Mouse (Mus musculus): ENCODE data around the gene Crygc. TPM values are rescaled to one million over a fixed set of nuclear protein-coding genes. Genes with fewer than 3 reads are reported as not detected.

Gene Crygc
- polyA plus RNA-seq, 1 experiment from 2014 or later = not detected

DNA sequence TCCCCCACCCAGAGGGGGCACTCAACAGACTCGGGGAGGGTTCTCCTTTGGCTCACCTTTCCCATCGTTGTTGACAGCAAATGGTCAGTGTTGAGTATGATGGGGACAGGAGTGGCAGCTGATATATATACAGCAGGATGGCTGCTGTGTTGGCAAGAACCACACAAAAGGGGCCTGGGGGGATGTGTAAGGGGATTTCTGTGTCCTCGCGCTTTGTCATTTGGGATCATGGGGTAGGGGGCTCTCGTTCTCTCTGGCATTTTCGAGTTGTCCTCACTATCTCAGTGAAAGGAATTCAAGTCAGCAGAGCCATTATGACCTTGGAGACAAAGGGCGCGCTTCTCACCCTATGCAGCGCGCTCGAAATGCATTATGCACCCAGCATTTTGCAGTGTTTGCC lies 29.8 kb upstream of the Crygc start, which contains the start of gene Cryga:
TSS of gene Cryga (minus strand) at position 101 of the 400 bp plus-strand sequence.
- no peaks in the 10 kb centered on the region for H3K9me3 ChIP-seq
- no peak within 1 kb of the TSS for H3K9ac ChIP-seq
- no peaks in the 10 kb centered on the region for H3K27me3 ChIP-seq (replicated peaks)
- 79% methylated on average over 11 of the region's 11 CpGs for WGBS
- no peaks in the 10 kb centered on the region for H3K36me3 ChIP-seq
- H3K27ac ChIP-seq (replicated peaks) = no peak within 1 kb of the TSS
- H3K4me3 ChIP-seq = no peak within 1 kb of the TSS
- ATAC-seq (ENCODE audit: extremely low read depth, insufficient number of reproducible peaks, low FRiP score, low TSS enrichment) = no peak
- H3K4me2 ChIP-seq = no peak within 1 kb of the TSS
- no peaks in the 10 kb centered on the region for H3K4me1 ChIP-seq

DNA sequence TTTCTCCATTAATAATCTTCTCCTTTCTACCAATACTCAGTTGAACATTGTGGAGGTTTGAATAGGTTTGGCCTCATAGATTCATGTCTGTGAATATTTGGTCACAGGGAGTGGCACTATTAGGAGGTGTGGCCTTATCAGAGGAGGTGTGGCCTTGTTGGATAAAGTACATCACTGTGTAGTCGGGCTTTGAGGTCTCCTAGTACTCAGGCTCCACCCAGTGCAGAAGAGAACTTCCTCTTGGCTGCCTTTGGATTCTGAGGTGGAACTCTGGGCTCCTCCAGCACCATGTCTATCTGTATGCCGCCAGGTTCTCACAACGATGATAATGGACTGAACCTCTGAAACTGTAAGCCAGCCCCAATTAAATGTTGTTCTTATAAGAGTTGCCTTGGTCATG lies 23.5 kb upstream of the Crygc start:
- H3K4me1 ChIP-seq = no peaks in the 10 kb centered on the region
- H3K9ac ChIP-seq = no peak overlapping the region
- H3K36me3 ChIP-seq = no peaks in the 10 kb centered on the region
- 77% methylated on average over 3 of the region's 3 CpGs for WGBS
- H3K4me2 ChIP-seq = no peak overlapping the region
- ATAC-seq (ENCODE audit: extremely low read depth, insufficient number of reproducible peaks, low FRiP score, low TSS enrichment) = no peak
- no peak overlapping the region for H3K27ac ChIP-seq (replicated peaks)
- no peaks in the 10 kb centered on the region for H3K9me3 ChIP-seq
- H3K4me3 ChIP-seq = no peak overlapping the region
- no peaks in the 10 kb centered on the region for H3K27me3 ChIP-seq (replicated peaks)

DNA sequence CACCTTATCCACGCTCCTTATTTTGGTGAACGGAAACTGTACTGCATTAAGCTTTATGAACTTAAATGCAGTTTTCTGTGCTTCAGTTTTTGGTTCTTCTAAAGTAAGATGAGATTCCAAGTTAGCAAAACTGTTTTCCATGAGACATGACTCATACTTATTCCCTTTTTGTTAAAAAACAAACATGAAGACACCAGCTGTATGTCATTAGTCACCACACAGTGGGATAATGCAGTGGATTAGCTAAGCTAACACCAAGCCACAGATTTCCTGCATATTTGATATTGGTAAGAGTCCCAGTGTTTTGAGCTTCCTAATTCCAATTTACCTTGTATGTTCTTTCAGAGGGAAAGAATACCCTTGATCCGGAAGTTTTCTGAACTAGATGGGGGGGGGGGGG lies 18.1 kb upstream of the Crygc start:
- 83% methylated on average over 3 of the region's 3 CpGs for WGBS
- Histone ChIP-seq H3K27me3 (replicated peaks) (no peaks in the 10 kb centered on the region), H3K4me2 (no peak overlapping the region), H3K27ac (replicated peaks) (no peak overlapping the region), H3K4me1 (no peaks in the 10 kb centered on the region), H3K4me3 (no peak overlapping the region), H3K36me3 (no peaks in the 10 kb centered on the region), H3K9ac (no peak overlapping the region), H3K9me3 (no peaks in the 10 kb centered on the region)
- no peak for ATAC-seq (ENCODE audit: extremely low read depth, insufficient number of reproducible peaks, low FRiP score, low TSS enrichment)

DNA sequence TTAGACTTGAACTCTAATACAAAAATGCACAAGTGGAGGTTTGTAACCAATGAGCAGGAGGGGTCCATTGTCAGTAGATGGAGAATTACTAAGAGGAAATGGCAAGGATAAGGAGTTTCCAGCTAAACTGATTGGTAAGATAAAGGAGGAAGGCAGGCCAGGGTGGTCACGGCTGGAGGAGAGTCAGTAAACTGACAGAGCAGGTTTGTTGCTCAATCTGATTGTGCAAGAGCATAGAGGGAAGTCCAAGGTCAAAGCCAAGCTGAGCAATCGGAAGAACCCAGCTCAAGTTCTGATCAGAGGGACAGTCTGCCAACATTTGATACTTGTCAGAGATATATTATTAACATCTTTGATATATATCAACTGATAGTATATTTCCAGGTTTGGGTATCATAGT lies 16.9 kb upstream of the Crygc start:
- Histone ChIP-seq H3K27me3 (replicated peaks) (no peaks in the 10 kb centered on the region), H3K9me3 (no peaks in the 10 kb centered on the region), H3K4me1 (no peaks in the 10 kb centered on the region), H3K9ac (no peak overlapping the region), H3K4me2 (no peak overlapping the region), H3K36me3 (no peaks in the 10 kb centered on the region), H3K4me3 (no peak overlapping the region), H3K27ac (replicated peaks) (no peak overlapping the region)
- no peak for ATAC-seq (ENCODE audit: extremely low read depth, insufficient number of reproducible peaks, low FRiP score, low TSS enrichment)
- 48% methylated on average over 2 of the region's 2 CpGs for WGBS

DNA sequence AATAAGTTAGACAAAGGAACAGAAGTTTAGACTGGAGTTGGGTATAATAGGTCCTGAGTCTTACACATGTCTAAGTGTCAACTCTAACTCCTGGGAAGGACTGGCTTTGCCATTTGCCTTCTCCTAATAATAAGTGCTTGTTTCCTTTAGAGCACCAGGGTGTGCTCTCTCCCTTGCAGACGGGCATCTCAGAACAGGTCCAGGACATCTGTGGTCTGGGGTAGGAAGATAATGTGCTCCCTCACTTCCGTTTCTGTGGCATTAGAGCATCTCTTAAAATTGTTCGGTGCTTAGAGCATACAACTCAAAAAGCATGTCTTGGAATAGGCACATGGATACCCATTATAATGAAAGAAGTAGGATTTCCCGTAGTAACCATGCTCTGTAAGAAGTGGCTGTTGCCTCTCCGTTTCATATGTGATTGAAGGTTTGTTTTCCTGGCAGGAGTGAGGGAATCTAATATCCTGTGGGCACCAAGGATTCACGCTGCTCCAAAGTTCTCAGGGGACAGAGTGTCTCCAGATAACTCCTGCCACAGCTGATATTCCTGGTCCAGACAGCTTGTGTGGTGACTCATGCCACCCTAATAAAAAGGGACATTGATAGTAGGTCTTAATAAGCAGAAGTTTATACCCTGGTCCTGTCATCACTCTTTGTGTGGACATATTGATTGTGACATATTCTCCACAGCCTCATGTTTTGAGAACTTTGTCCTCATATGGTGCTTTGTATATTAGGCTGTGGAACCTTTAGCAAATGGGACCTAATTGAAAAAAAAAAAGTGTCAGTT lies 15.3 kb upstream of the Crygc start:
- 62% methylated on average over 6 of the region's 6 CpGs for WGBS
- Histone ChIP-seq H3K4me2 (no peak overlapping the region), H3K4me1 (no peaks in the 10 kb centered on the region), H3K9me3 (no peaks in the 10 kb centered on the region), H3K36me3 (no peaks in the 10 kb centered on the region), H3K9ac (no peak overlapping the region), H3K4me3 (no peak overlapping the region), H3K27ac (replicated peaks) (no peak overlapping the region), H3K27me3 (replicated peaks) (no peaks in the 10 kb centered on the region)
- ATAC-seq (ENCODE audit: extremely low read depth, insufficient number of reproducible peaks, low FRiP score, low TSS enrichment) = no peak

DNA sequence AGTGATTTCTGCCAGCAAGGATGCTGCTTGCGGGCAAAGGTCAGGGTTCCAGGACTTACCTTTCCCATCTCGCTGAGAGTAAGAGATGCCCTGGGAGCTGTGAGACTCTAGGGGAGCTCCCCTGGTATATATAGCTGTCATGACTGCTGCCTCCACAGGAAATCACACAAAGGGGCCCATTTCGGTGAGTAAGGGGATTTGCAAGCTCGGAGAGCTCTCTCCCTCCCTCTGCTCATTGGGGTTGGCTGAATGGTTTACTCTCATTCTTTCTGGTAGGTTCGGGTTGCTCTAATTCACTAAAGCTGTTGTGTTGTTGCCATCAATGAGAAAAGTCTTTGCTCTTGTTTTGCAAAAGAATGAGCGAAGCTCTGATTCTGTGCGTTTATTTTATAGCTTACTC lies 8.7 kb upstream of the Crygc start, which contains the start of gene Crygb:
TSS of gene Crygb (minus strand) at position 101 of the 400 bp plus-strand sequence.
- WGBS = 38% methylated on average over 7 of the region's 7 CpGs
- no peak within 1 kb of the TSS for H3K4me3 ChIP-seq
- H3K27ac ChIP-seq (replicated peaks) = no peak within 1 kb of the TSS
- H3K9me3 ChIP-seq = 0 out of 2 replicates have a peak, but pooled peaks cover 4% of the 10 kb centered on the region
- no peaks in the 10 kb centered on the region for H3K36me3 ChIP-seq
- H3K4me1 ChIP-seq = no peaks in the 10 kb centered on the region
- no peaks in the 10 kb centered on the region for H3K27me3 ChIP-seq (replicated peaks)
- no peak for ATAC-seq (ENCODE audit: extremely low read depth, insufficient number of reproducible peaks, low FRiP score, low TSS enrichment)
- peak within 1 kb of the TSS; percentile 27; the same call in 1 of the 2 replicates for H3K4me2 ChIP-seq
- no peak within 1 kb of the TSS for H3K9ac ChIP-seq

DNA sequence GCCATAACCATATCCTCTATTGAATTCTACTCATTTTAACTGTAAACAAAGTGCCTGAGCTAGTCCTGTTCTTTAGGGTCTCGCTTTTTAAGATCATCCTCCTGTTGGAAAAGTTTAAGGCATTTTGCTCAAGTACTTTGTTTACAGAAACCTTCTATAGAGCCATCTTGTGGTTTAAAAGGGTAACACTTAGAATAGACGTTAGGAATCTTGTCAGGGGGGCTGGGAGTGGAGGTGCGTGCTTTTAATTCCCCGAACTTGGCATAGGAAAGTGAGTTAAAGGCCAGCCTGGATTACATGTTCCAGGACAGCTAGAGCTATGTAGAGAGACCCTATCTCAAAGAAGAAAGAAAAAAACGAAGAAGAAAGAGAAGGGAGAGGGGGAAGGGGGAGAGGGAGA lies 2.1 kb upstream of the Crygc start:
- no peak overlapping the region for H3K4me3 ChIP-seq
- H3K27ac ChIP-seq (replicated peaks) = no peak overlapping the region
- H3K9me3 ChIP-seq = 0 out of 2 replicates have a peak, but pooled peaks cover 4% of the 10 kb centered on the region
- WGBS = 11% methylated on average over 5 of the region's 5 CpGs
- H3K36me3 ChIP-seq = no peaks in the 10 kb centered on the region
- no peak overlapping the region for H3K9ac ChIP-seq
- H3K4me1 ChIP-seq = peaks cover 5% of the 10 kb centered on the region; the same call in 1 of the 2 replicates
- H3K4me2 ChIP-seq = no peak overlapping the region
- no peak for ATAC-seq (ENCODE audit: extremely low read depth, insufficient number of reproducible peaks, low FRiP score, low TSS enrichment)
- H3K27me3 ChIP-seq (replicated peaks) = no peaks in the 10 kb centered on the region

DNA sequence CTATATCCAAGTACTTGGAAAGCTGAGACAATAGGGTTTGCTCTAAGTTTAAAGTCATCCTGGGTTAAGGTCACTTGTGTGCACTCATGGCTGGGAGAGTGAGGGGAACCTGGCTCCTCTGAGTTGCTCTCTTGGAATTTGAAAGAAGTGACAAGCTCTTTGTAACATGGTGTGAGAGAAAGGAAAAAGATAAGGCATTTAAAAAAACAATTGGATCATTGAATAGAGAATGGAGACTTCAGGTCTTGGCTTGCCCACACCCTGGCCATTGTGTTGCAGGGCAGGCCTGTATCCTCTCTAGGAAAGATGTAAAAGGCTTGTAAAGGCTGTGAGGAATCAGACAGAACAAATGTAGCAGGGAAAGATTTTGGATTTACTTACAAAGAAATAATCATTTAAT lies 5.6 kb downstream of the Crygc start:
- Histone ChIP-seq H3K4me1 (no peaks in the 10 kb centered on the region), H3K9ac (no peak overlapping the region), H3K36me3 (no peaks in the 10 kb centered on the region), H3K9me3 (no peaks in the 10 kb centered on the region), H3K27ac (replicated peaks) (no peak overlapping the region), H3K4me2 (no peak overlapping the region), H3K4me3 (no peak overlapping the region), H3K27me3 (replicated peaks) (no peaks in the 10 kb centered on the region)
- ATAC-seq (ENCODE audit: extremely low read depth, insufficient number of reproducible peaks, low FRiP score, low TSS enrichment) = no peak

DNA sequence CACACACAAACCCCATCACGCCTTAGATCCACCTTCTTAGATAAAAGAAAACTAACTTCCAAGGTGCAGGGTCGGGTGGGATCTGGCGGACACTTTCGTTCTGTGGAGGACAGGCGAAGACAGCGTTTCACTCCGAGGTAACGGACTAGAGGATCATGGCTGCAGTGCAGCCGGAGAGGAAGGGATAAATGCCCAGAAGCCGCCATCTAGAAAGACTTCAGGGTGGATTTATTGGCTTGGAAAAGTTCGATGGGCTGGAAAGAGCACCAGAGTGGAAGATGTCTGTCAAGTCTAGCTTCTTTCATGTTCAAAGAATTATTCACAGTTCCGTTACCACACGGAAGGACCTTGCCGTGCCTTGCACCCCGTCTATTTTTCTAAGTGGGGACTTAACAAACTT lies 9.3 kb downstream of the Crygc start:
- no peak overlapping the region for H3K9ac ChIP-seq
- no peak for ATAC-seq (ENCODE audit: extremely low read depth, insufficient number of reproducible peaks, low FRiP score, low TSS enrichment)
- H3K27me3 ChIP-seq (replicated peaks) = no peaks in the 10 kb centered on the region
- no peaks in the 10 kb centered on the region for H3K9me3 ChIP-seq
- WGBS = 82% methylated on average over 15 of the region's 15 CpGs
- H3K4me3 ChIP-seq = no peak overlapping the region
- no peaks in the 10 kb centered on the region for H3K4me1 ChIP-seq
- H3K36me3 ChIP-seq = no peaks in the 10 kb centered on the region
- H3K4me2 ChIP-seq = no peak overlapping the region
- no peak overlapping the region for H3K27ac ChIP-seq (replicated peaks)

DNA sequence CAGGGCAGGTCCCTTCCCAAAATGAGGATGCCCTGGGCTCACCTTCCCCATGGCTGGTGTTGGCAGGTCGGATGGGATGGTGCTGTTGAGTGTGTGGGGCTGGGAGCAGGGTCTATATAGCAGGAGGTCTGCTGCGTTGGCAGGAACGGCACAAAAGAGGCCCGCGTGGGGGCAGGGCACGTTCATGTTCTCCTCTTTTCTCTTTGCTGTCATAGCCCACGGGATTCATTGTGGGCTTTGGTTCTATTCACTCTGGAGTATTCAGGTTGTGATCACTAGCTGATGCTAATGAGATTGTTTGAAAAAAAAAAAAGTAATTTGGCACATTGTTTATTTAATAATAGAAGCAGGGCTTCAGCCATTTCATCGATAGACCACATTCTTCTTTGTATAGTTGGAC lies 10.1 kb downstream of the Crygc start, which contains the start of gene Crygd:
TSS of gene Crygd (minus strand) at position 101 of the 400 bp plus-strand sequence.
- WGBS = 75% methylated on average over 8 of the region's 8 CpGs

DNA sequence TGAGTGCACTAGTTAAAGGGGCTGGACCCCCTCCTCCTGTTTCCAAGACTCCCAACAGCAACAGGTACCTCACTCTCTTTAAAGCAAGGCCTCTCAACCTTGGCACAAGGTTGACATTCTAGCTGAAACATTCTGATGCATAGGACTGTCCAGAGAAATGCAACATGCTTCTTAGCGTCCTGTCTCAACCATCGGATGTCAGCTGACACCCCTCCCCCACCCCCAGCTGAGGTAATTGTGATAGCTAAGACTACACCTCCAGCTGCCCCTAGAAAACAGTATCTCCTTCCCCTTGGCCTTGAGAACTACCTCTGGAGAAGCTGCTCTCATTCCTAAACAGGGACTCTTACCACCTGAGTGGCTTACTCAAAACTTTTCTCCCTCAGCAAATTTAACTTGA lies 21.3 kb downstream of the Crygc start:
- no peak for ATAC-seq (ENCODE audit: extremely low read depth, insufficient number of reproducible peaks, low FRiP score, low TSS enrichment)
- Histone ChIP-seq H3K27ac (replicated peaks) (no peak overlapping the region), H3K27me3 (replicated peaks) (no peaks in the 10 kb centered on the region), H3K36me3 (no peaks in the 10 kb centered on the region), H3K9me3 (no peaks in the 10 kb centered on the region), H3K9ac (no peak overlapping the region), H3K4me3 (no peak overlapping the region), H3K4me1 (peaks cover 7% of the 10 kb centered on the region), H3K4me2 (no peak overlapping the region)
- 14% methylated on average over 2 of the region's 2 CpGs for WGBS

More for the DNA sequence above, 10.1 kb downstream of the Crygc start, which contains the start of gene Crygd:
- H3K36me3 ChIP-seq = no peaks in the 10 kb centered on the region
- no peak within 1 kb of the TSS for H3K27ac ChIP-seq (replicated peaks)
- no peak within 1 kb of the TSS for H3K4me3 ChIP-seq
- H3K9ac ChIP-seq = no peak within 1 kb of the TSS
- H3K9me3 ChIP-seq = no peaks in the 10 kb centered on the region
- ATAC-seq (ENCODE audit: extremely low read depth, insufficient number of reproducible peaks, low FRiP score, low TSS enrichment) = no peak
- no peaks in the 10 kb centered on the region for H3K4me1 ChIP-seq
- no peak within 1 kb of the TSS for H3K4me2 ChIP-seq
- no peaks in the 10 kb centered on the region for H3K27me3 ChIP-seq (replicated peaks)

DNA sequence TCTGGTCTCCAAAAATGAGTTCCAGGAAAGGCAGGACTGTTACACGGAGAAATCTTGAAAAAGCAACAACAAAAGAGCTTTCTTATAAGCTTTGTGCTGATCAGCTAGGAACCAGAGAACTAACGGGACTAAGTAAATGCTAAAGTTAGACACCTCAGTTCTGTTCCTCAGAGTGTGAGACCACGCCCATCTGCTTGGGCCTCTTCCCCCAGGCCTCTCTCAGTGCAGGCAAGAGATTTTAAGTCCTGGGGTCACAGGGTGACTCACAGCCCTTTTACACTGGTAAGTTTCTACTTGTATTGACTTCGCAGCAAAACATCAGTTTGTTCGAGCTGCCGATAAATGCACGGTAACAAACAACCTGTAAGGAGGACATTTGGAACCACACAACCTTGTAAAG lies 21.8 kb downstream of the Crygc start:
- Histone ChIP-seq H3K4me1 (peaks cover 7% of the 10 kb centered on the region), H3K4me3 (no peak overlapping the region), H3K36me3 (no peaks in the 10 kb centered on the region), H3K9ac (no peak overlapping the region), H3K4me2 (no peak overlapping the region), H3K9me3 (no peaks in the 10 kb centered on the region), H3K27me3 (replicated peaks) (no peaks in the 10 kb centered on the region), H3K27ac (replicated peaks) (no peak overlapping the region)
- no peak for ATAC-seq (ENCODE audit: extremely low read depth, insufficient number of reproducible peaks, low FRiP score, low TSS enrichment)
- 57% methylated on average over 7 of the region's 7 CpGs for WGBS
